Mouse (Mus musculus) erythroblast, embryonic 14.5 days (primary cell): Measurements from ENCODE around the gene Gm45799. TPM values are rescaled to one million over a fixed set of nuclear protein-coding genes. Genes with fewer than 3 reads are reported as not detected.
A peak's percentile ranks its signal among the peaks of the same experiment; 100 is the strongest.

Source experiments
- H3K27me3 ChIP-seq: 2 replicates; pipeline ENCODE4 v1.6.1; 2012; ENCODE audit warnings: inconsistent platforms; ENCODE audit not compliant: control insufficient read depth
- H3K36me3 ChIP-seq: 2 replicates; pipeline ENCODE4 v1.6.1; 2012; ENCODE audit warnings: mild to moderate bottlenecking, inconsistent platforms; ENCODE audit not compliant: control insufficient read depth
- H3K4me1 ChIP-seq: 2 replicates; pipeline ENCODE4 v1.6.1; 2012; ENCODE audit warnings: inconsistent platforms; ENCODE audit not compliant: control insufficient read depth
- H3K4me3 ChIP-seq: replicated peaks from 2 replicates; pipeline ENCODE3; 2012; ENCODE audit warnings: moderate library complexity, mild to moderate bottlenecking, inconsistent platforms
- H3K9me3 ChIP-seq: 2 replicates; pipeline ENCODE4 v1.6.1; 2012; ENCODE audit warnings: low read length, inconsistent platforms, mixed read lengths; ENCODE audit not compliant: control insufficient read depth
- GATA1 ChIP-seq: IDR thresholded peaks from 2 replicates; pipeline ENCODE4 v1.6.1; 2012; ENCODE audit warnings: low read length, inconsistent platforms, mixed read lengths
- TAL1 ChIP-seq: IDR thresholded peaks from 3 replicates; pipeline ENCODE4 v1.6.1; 2012; ENCODE audit warnings: low read length, inconsistent platforms, mixed read lengths
- polyA plus RNA-seq: library from polyadenylated mRNA; stranded (reverse); fragments of >175 nt; gene quantifications from 2 replicates; pipeline ENCODE4 v1.2.3, GENCODE M21; 2012

Gene Gm45799
- polyA plus RNA-seq, 1 experiment, result 2.6 TPM

- Histone ChIP-seq H3K36me3 (peaks cover 10% of the 10 kb centered on the region; the same call in 1 of the 2 replicates), H3K9me3 (no peaks in the 10 kb centered on the region), H3K4me3 (no peak overlapping the region), H3K4me1 (no peaks in the 10 kb centered on the region), H3K27me3 (no peaks in the 10 kb centered on the region)
- TF ChIP-seq TAL1, result no peak
- TF ChIP-seq GATA1, result no peak
These were observed 19.3 kb upstream of the Gm45799 start for GRCm38 (mm10) chr7:105621053-105621452.

- Histone ChIP-seq H3K4me1 (no peaks in the 10 kb centered on the region), H3K4me3 (no peak overlapping the region), H3K9me3 (no peaks in the 10 kb centered on the region), H3K27me3 (no peaks in the 10 kb centered on the region), H3K36me3 (peaks cover 10% of the 10 kb centered on the region; the same call in 1 of the 2 replicates)
- TF ChIP-seq GATA1 (no peak), TAL1 (no peak)
These were observed 18.6 kb upstream of the Gm45799 start for GRCm38 (mm10) chr7:105621646-105622292.

GRCm38 (mm10) chr7:105625397-105625796, 15.0 kb upstream of the Gm45799 start:
- Histone ChIP-seq H3K4me3 (no peak overlapping the region), H3K27me3 (peaks cover 3% of the 10 kb centered on the region), H3K4me1 (no peaks in the 10 kb centered on the region), H3K36me3 (no peaks in the 10 kb centered on the region), H3K9me3 (no peaks in the 10 kb centered on the region)
- no peak for TF ChIP-seq GATA1
- TF ChIP-seq TAL1, result no peak

GRCm38 (mm10) chr7:105628633-105629032, 11.7 kb upstream of the Gm45799 start:
- Histone ChIP-seq H3K4me3 (no peak overlapping the region), H3K9me3 (no peaks in the 10 kb centered on the region), H3K4me1 (peaks cover 11% of the 10 kb centered on the region), H3K27me3 (peaks cover 30% of the 10 kb centered on the region), H3K36me3 (no peaks in the 10 kb centered on the region)
- TF ChIP-seq GATA1, result no peak
- TF ChIP-seq TAL1, result no peak

- peak overlapping the region; percentile 68 for H3K4me3 ChIP-seq
- TF ChIP-seq TAL1, result no peak
- no peak for TF ChIP-seq GATA1
- peaks cover 33% of the 10 kb centered on the region for H3K27me3 ChIP-seq
- H3K9me3 ChIP-seq, result no peaks in the 10 kb centered on the region
- H3K4me1 ChIP-seq, result peaks cover 38% of the 10 kb centered on the region
- peaks cover 20% of the 10 kb centered on the region for H3K36me3 ChIP-seq
These were observed 7.8 kb upstream of the Gm45799 start for GRCm38 (mm10) chr7:105632551-105632972.

- no peak for TF ChIP-seq GATA1
- TF ChIP-seq TAL1, result no peak
- Histone ChIP-seq H3K27me3 (peaks cover 33% of the 10 kb centered on the region), H3K4me1 (peaks cover 38% of the 10 kb centered on the region), H3K9me3 (no peaks in the 10 kb centered on the region), H3K4me3 (peak within 1 kb of the TSS; percentile 68), H3K36me3 (peaks cover 26% of the 10 kb centered on the region)
These were observed 7.1 kb upstream of the Gm45799 start, which contains the start of gene Trim3 for GRCm38 (mm10) chr7:105633127-105633800. Gene Trim3, minus strand, starts transcription at chr7:105633571.

- Histone ChIP-seq H3K9me3 (no peaks in the 10 kb centered on the region), H3K36me3 (peaks cover 28% of the 10 kb centered on the region), H3K4me3 (peak overlapping the region; percentile 68), H3K27me3 (peaks cover 33% of the 10 kb centered on the region), H3K4me1 (peaks cover 40% of the 10 kb centered on the region)
- TF ChIP-seq GATA1 (no peak), TAL1 (no peak)
These were observed 6.6 kb upstream of the Gm45799 start for GRCm38 (mm10) chr7:105633801-105634135.

GRCm38 (mm10) chr7:105634272-105634920, 6.0 kb upstream of the Gm45799 start:
- TF ChIP-seq GATA1 (no peak), TAL1 (no peak)
- Histone ChIP-seq H3K4me3 (peak overlapping the region; percentile 68), H3K9me3 (no peaks in the 10 kb centered on the region), H3K36me3 (peaks cover 29% of the 10 kb centered on the region), H3K27me3 (peaks cover 33% of the 10 kb centered on the region), H3K4me1 (peaks cover 45% of the 10 kb centered on the region)

- H3K36me3 ChIP-seq, result peaks cover 29% of the 10 kb centered on the region
- peaks cover 30% of the 10 kb centered on the region for H3K27me3 ChIP-seq
- H3K9me3 ChIP-seq, result no peaks in the 10 kb centered on the region
- H3K4me1 ChIP-seq, result peaks cover 56% of the 10 kb centered on the region
- H3K4me3 ChIP-seq, result no peak overlapping the region
- TF ChIP-seq GATA1 (no peak), TAL1 (no peak)
These were observed 4.6 kb upstream of the Gm45799 start for GRCm38 (mm10) chr7:105635726-105636125.
